Mouse (Mus musculus) lung, embryonic 15.5 days (tissue): Measurements from ENCODE around the gene Ptprm. TPM values are rescaled to one million over a fixed set of nuclear protein-coding genes. Genes with fewer than 3 reads are reported as not detected.

Experiments
- ATAC-seq: fragments of 200-750 bp; cut with Nextera tagmentation; 2 replicates; pipeline ENCODE4 v1.8.0; 2017; ENCODE audit warnings: moderate number of reproducible peaks, borderline replicate concordance; ENCODE audit not compliant: low FRiP score, low TSS enrichment; ENCODE audit errors: extremely low read depth
- H3K27ac ChIP-seq: fragments of 300-500 bp; sonication (generic); 2 replicates; pipeline ENCODE4 v1.5.1; 2015; ENCODE audit warnings: moderate library complexity, mild to moderate bottlenecking, inconsistent platforms
- H3K27me3 ChIP-seq: fragments of 300-500 bp; sonication (generic); 2 replicates; pipeline ENCODE4 v1.6.1; 2015; ENCODE audit warnings: inconsistent platforms
- H3K36me3 ChIP-seq: fragments of 300-500 bp; sonication (generic); 2 replicates; pipeline ENCODE4 v1.6.1; 2015; ENCODE audit warnings: inconsistent platforms
- H3K4me1 ChIP-seq: fragments of 300-500 bp; sonication (generic); 2 replicates; pipeline ENCODE4 v1.6.1; 2015; ENCODE audit warnings: inconsistent platforms
- H3K4me2 ChIP-seq: fragments of 300-500 bp; sonication (generic); 2 replicates; pipeline ENCODE4 v1.6.1; 2015; ENCODE audit warnings: inconsistent platforms, mild to moderate bottlenecking, moderate library complexity
- H3K4me3 ChIP-seq: fragments of 300-500 bp; sonication (generic); 2 replicates; pipeline ENCODE4 v1.5.1; 2015; ENCODE audit warnings: mild to moderate bottlenecking, inconsistent platforms
- H3K9ac ChIP-seq: fragments of 300-500 bp; sonication (generic); 2 replicates; pipeline ENCODE4 v1.6.1; 2015; ENCODE audit warnings: inconsistent platforms
- H3K9me3 ChIP-seq: fragments of 300-500 bp; sonication (generic); 2 replicates; pipeline ENCODE4 v1.6.1; 2016; ENCODE audit warnings: inconsistent platforms
- WGBS: fragments of 180-500 bp; shearing (Covaris S2); methylation state at CpG from one replicate; pipeline ENCODE4 v1.1.7; 2015; 5-methylcytosine and 5-hydroxymethylcytosine counted together
- polyA plus RNA-seq: library from polyadenylated mRNA; unstranded; fragments of >200 nt; fragmentation: Nextera tagmentation; extraction: Ambion mirVana; gene quantifications from 2 replicates; pipeline ENCODE4 v1.2.1, GENCODE M21; 2015

Ptprm gene
- polyA plus RNA-seq, 1 experiment from 2014 or later, result 43.2 TPM

DNA sequence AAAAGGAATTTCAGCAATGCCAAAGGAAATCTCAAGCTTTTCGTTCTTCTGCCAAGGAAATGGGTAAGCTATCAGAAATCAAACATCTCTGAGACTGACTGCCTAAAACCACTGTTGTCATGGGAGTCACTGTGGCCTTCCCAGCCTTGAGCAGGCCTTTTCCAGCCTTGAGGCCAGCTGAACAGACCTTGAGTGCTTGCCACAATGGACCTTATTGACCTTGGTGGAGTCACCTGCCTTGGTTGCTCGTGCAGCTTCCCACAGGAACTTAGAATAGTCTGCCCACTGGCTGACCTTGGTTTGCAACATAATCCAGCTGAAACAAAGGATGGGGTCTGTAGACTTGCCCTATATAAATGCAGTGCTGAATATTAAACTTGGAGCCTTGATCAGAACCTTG, 395.5 kb downstream of the Ptprm start:
- Histone ChIP-seq H3K27me3 (no peaks in the 10 kb centered on the region), H3K4me3 (no peak overlapping the region), H3K9ac (no peak overlapping the region), H3K36me3 (no peaks in the 10 kb centered on the region), H3K4me1 (no peaks in the 10 kb centered on the region), H3K4me2 (no peak overlapping the region), H3K27ac (no peak overlapping the region), H3K9me3 (no peaks in the 10 kb centered on the region)
- ATAC-seq, result no peak
- 74% methylated on average over 2 of the region's 2 CpGs for WGBS

DNA sequence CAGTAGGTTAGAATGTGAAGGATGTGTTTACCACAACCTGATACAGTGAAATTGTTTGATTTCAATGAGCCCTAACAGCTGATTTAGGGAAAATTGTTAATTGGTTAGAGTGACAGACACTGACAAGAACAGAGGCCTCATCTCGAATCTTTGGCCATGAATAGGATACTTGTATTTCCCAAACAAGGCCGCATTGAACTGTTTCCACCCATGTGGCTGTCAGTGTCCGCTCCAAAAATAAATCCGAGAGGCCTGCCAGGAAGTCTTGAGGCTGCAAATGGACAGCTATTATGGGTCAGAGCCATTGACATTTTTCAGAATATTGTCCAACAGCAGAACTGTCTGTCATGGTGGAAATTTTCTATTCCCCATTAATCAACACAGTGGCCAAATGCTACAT, 409.8 kb downstream of the Ptprm start:
- ATAC-seq, result no peak
- Histone ChIP-seq H3K9ac (no peak overlapping the region), H3K27me3 (no peaks in the 10 kb centered on the region), H3K4me3 (no peak overlapping the region), H3K4me1 (no peaks in the 10 kb centered on the region), H3K36me3 (no peaks in the 10 kb centered on the region; the same call in 1 of the 2 replicates), H3K4me2 (no peak overlapping the region), H3K27ac (no peak overlapping the region), H3K9me3 (no peaks in the 10 kb centered on the region)
- 80% methylated on average over 4 of the region's 4 CpGs for WGBS

DNA sequence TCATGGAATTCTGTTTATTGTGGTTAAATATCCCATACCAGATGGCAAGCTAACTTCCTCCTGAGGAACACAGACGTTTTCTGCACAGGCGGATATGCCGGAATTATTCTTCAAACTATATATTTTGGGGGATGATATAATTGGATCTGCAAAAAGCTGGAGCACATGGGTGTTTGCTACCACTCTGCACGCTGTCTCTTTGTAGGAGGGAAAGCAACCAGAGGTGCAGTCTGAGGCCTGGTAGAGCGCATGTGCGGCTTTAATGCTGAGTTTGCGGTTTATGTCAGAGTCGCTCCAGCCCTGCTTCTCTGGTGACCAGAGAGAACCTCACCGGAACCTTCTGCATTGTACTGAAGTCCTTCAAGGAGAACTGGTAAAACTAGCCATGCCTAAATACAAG, 410.7 kb downstream of the Ptprm start:
- no peak for ATAC-seq
- Histone ChIP-seq H3K9ac (no peak overlapping the region), H3K27me3 (no peaks in the 10 kb centered on the region), H3K9me3 (no peaks in the 10 kb centered on the region), H3K36me3 (no peaks in the 10 kb centered on the region; the same call in 1 of the 2 replicates), H3K4me1 (no peaks in the 10 kb centered on the region), H3K4me2 (no peak overlapping the region), H3K27ac (no peak overlapping the region), H3K4me3 (no peak overlapping the region)
- 85% methylated on average over 9 of the region's 9 CpGs for WGBS

DNA sequence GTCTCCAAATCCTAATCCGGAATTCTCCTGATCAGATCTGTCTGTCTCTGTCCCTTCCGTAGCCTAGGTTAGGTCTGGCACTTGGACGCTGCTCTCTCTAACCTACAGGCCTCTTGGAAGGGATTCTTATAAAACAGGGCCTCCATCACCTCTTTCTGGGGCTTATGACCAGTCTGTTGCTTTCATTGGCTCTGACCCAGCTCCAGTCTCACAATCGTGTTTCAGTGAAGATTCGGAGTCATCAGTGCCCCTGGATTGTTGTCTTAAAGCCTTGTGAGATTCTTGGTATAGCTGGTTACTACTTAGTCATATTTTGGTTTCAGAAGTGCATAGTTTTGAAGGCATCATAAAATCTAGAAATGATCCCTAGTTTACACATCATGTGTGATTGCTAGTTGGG, 428.6 kb downstream of the Ptprm start:
- Histone ChIP-seq H3K4me2 (no peak overlapping the region), H3K27ac (no peak overlapping the region), H3K9ac (no peak overlapping the region), H3K4me3 (no peak overlapping the region), H3K4me1 (no peaks in the 10 kb centered on the region), H3K36me3 (no peaks in the 10 kb centered on the region), H3K27me3 (no peaks in the 10 kb centered on the region), H3K9me3 (0 out of 2 replicates have a peak, but pooled peaks cover 5% of the 10 kb centered on the region)
- WGBS, result 80% methylated on average over 5 of the region's 5 CpGs
- no peak for ATAC-seq

DNA sequence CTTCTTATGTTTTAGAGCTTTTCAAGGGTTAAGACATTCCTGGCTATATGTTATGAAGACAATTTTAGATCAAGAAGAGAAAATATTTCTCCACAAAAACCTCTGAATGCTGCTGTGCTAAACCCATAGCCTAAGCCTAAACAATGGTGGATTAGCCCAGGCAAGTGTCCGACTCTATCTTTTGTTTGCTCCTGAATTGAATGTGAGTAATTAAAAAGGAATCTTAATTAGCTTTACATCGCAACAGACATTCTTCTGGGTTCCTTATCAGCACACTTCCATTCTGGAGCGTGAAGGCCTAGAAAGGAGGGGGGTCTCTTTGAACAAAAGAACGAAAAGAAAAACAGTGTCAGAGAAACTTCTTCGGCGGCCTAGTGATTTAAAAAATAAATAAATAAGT, 439.6 kb downstream of the Ptprm start:
- no peaks in the 10 kb centered on the region for H3K4me1 ChIP-seq
- ATAC-seq, result no peak
- no peak overlapping the region for H3K27ac ChIP-seq
- no peaks in the 10 kb centered on the region for H3K36me3 ChIP-seq
- no peaks in the 10 kb centered on the region for H3K9me3 ChIP-seq
- H3K4me3 ChIP-seq, result no peak overlapping the region
- no peak overlapping the region for H3K9ac ChIP-seq
- WGBS, result 43% methylated on average over 6 of the region's 6 CpGs
- no peaks in the 10 kb centered on the region for H3K27me3 ChIP-seq
- H3K4me2 ChIP-seq, result no peak overlapping the region

DNA sequence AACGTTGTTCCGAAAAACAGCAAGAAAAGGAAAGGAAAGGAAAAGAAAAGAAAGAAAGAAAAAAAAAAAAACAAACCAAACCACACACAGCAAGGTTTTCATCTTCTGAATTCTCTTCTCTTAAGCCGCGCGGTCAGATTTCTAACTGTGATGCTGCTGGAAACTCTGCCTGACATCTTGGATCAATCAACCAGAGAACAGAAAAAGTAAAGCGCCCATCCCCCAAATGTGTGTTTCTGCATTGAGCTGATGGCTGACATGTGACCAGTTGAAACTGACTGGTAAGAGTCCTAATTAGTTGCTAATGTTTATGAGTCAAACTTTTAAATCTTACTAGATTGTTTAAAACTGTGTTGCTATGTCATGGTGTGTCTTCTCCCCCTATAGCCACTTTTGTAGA, 441.7 kb downstream of the Ptprm start:
- no peaks in the 10 kb centered on the region for H3K4me1 ChIP-seq
- no peak overlapping the region for H3K4me3 ChIP-seq
- no peak overlapping the region for H3K27ac ChIP-seq
- no peaks in the 10 kb centered on the region for H3K9me3 ChIP-seq
- no peaks in the 10 kb centered on the region for H3K36me3 ChIP-seq
- no peak overlapping the region for H3K4me2 ChIP-seq
- no peak overlapping the region for H3K9ac ChIP-seq
- WGBS, result 60% methylated on average over 6 of the region's 6 CpGs
- ATAC-seq, result no peak
- H3K27me3 ChIP-seq, result no peaks in the 10 kb centered on the region

DNA sequence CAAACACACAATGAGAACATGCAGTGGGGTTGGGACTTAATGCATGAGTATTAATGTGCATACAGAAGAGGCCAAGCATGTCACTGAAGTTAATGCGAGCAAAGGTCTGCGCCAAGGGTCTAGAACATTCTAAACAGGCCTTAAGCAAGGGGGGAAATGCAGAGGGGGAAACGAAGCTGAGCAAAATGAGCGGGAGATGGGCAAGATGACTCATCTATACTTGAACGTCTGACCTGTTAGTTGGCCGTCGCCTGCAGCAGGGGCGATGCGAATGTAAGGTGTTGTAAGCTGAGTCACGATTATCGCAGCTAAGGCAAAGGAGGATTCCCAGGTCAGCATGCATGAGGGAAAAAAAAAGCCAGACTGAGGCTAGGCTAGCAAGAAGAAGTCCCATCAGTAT, 442.1 kb downstream of the Ptprm start:
- no peak for ATAC-seq
- Histone ChIP-seq H3K9me3 (no peaks in the 10 kb centered on the region), H3K4me3 (no peak overlapping the region), H3K9ac (no peak overlapping the region), H3K27ac (no peak overlapping the region), H3K4me2 (no peak overlapping the region), H3K4me1 (no peaks in the 10 kb centered on the region), H3K27me3 (no peaks in the 10 kb centered on the region), H3K36me3 (no peaks in the 10 kb centered on the region)
- WGBS, result 73% methylated on average over 11 of the region's 11 CpGs

DNA sequence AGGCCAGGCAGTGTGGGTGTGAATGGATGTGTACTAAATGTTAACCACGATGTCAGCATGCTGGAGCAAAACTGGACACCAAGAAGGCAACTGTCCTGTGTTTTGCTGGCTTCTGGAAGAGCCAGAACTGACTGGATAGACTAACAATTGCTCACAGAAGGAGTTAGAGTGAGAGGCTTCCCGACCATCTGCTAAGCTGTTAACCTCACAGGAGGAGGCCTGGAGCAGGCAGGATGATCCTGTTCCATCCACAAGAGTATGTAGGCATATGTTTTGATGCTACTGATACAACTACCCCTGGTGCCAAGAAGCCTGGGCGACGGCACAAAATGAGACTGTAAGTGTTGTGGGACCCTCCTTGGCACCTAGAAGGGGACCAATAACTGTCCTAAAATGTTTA, 444.4 kb downstream of the Ptprm start:
- WGBS, result 62% methylated on average over 4 of the region's 4 CpGs
- Histone ChIP-seq H3K27ac (no peak overlapping the region), H3K9ac (no peak overlapping the region), H3K27me3 (no peaks in the 10 kb centered on the region), H3K4me2 (no peak overlapping the region), H3K4me1 (no peaks in the 10 kb centered on the region), H3K9me3 (no peaks in the 10 kb centered on the region), H3K36me3 (no peaks in the 10 kb centered on the region), H3K4me3 (no peak overlapping the region)
- no peak for ATAC-seq

DNA sequence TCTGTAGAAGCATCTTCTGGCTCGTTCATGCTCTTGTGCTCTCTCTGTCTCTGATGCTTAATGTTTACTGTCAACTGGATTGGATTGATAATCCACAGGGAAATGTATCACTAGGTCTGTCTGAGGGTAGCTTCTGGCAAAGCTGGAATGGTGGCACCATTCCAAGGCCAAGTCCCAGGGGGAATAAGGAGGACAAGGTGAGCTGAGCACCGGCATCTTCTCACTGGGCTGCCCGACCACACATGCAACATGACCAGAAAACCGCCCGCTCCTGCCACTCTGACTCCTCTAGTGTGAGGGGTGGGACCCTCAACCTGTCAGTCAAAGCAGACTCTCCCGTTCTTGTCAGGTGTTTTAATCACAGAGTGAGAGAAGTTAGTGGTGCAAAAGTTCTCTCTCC, 445.3 kb downstream of the Ptprm start:
- H3K4me3 ChIP-seq, result no peak overlapping the region
- H3K9ac ChIP-seq, result no peak overlapping the region
- no peak for ATAC-seq
- no peaks in the 10 kb centered on the region for H3K36me3 ChIP-seq
- no peak overlapping the region for H3K27ac ChIP-seq
- WGBS, result 76% methylated on average over 6 of the region's 6 CpGs
- H3K9me3 ChIP-seq, result no peaks in the 10 kb centered on the region
- H3K4me1 ChIP-seq, result no peaks in the 10 kb centered on the region
- H3K4me2 ChIP-seq, result no peak overlapping the region
- H3K27me3 ChIP-seq, result no peaks in the 10 kb centered on the region

DNA sequence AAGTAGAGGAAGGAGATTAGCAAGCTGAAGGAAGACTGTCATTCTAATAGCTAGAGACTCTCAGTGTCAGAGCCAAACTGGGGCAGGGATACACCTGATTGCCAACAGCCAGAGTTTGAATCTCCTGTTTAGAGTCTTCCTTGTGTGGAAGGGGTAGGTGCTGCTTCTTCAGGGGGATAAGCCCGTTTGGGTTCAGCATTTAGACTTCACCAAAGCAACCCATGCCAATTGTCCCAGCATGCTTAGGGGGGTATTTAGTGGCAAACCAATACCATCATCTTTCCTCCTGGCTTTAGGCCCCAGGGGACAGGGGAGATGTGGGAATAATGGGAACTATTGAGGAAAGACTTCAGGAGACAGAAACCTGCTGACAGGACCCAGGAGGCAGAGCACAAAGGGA, 460.1 kb downstream of the Ptprm start:
- WGBS, result 79% methylated on average over 1 of the region's 1 CpGs
- Histone ChIP-seq H3K9ac (no peak overlapping the region), H3K27me3 (no peaks in the 10 kb centered on the region), H3K9me3 (no peaks in the 10 kb centered on the region), H3K4me3 (no peak overlapping the region), H3K4me1 (no peaks in the 10 kb centered on the region), H3K27ac (no peak overlapping the region), H3K36me3 (no peaks in the 10 kb centered on the region), H3K4me2 (no peak overlapping the region)
- no peak for ATAC-seq

DNA sequence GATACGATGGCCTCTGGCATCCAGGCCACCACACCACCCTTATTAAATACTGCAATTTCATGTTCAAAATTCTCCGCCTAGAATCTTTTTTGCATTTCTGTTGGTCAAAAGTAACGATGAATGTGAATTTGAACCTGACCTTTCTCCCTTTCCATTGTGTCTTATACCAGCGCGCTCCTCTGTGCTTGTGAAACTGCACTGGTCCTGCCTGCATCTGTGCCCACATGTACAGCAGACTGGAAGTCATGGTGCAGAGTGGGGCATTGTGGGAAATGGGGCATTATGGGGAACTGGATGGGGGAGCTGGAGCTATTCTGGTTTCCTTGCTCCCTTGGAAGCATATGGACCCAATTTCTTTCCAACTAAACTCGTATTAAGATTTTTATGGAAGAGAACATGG, 462.3 kb downstream of the Ptprm start:
- H3K4me3 ChIP-seq, result no peak overlapping the region
- ATAC-seq, result no peak
- no peak overlapping the region for H3K4me2 ChIP-seq
- no peaks in the 10 kb centered on the region for H3K27me3 ChIP-seq
- no peak overlapping the region for H3K9ac ChIP-seq
- no peaks in the 10 kb centered on the region for H3K36me3 ChIP-seq
- no peak overlapping the region for H3K27ac ChIP-seq
- WGBS, result 90% methylated on average over 6 of the region's 6 CpGs
- no peaks in the 10 kb centered on the region for H3K4me1 ChIP-seq
- no peaks in the 10 kb centered on the region for H3K9me3 ChIP-seq

DNA sequence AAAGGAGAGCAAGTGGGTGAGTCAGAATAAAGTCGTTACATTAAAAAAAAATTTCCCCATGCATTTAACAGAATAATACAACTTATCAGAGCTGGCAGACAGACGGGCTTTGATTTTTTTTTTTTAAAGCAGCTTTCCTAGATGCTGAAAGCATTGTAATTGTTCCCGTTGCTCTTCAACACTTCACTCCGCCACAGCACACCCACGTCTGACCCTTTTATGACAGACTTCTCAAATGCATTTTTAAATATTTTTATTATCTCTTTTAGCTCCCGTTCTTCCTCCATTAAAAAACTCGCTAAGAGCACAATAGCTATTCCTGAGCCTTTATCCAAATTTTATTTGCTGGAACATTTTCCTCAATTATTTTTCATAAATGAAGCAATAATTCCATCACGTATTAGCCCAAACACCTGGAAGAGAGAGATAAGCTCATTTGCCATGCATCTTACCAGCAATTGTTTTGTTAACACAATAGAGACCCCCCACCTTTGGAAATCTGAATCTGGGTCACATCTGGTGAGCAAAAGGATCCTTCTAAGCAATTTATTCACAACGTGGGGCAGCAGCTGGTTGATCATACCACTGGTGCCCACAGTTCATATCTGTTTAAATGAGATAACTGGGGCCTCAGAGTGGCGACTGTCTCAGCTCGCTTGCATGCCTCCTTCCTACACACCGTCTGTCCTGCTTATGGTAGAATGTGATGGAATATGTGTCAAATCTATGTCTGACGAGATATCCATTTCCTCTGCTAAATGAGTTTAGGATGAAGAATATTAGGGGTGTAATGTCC, 463.0 kb downstream of the Ptprm start:
- WGBS, result 52% methylated on average over 13 of the region's 13 CpGs
- ATAC-seq, result no peak

DNA sequence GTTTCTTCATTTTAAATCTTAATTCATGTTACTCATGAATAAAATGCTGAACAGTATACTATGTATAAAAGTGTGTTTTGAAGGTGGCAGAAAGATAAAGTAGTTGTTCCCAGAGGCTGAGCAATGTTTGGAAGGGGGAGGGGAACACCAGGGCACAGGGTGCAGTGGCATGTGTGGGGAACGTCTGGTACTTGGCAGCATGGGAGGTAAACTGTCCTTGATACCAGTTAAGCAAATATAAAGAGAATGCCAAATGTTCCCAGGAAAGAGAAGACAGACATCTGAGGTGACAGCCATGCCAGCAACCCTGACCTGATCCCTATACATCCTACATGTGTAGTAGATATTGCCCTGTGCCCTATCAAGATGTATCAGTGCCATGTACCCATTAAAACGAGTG, 472.0 kb downstream of the Ptprm start:
- WGBS, result 54% methylated on average over 2 of the region's 2 CpGs
- Histone ChIP-seq H3K4me2 (no peak overlapping the region), H3K4me3 (no peak overlapping the region), H3K9ac (no peak overlapping the region), H3K27me3 (no peaks in the 10 kb centered on the region), H3K36me3 (no peaks in the 10 kb centered on the region), H3K27ac (no peak overlapping the region), H3K9me3 (no peaks in the 10 kb centered on the region), H3K4me1 (peaks cover 6% of the 10 kb centered on the region)
- ATAC-seq, result no peak

More for the DNA sequence above, 463.0 kb downstream of the Ptprm start:
- no peak overlapping the region for H3K4me3 ChIP-seq
- no peaks in the 10 kb centered on the region for H3K4me1 ChIP-seq
- H3K9me3 ChIP-seq, result no peaks in the 10 kb centered on the region
- no peaks in the 10 kb centered on the region for H3K27me3 ChIP-seq
- H3K36me3 ChIP-seq, result no peaks in the 10 kb centered on the region
- H3K4me2 ChIP-seq, result no peak overlapping the region
- no peak overlapping the region for H3K27ac ChIP-seq
- H3K9ac ChIP-seq, result no peak overlapping the region
